Mouse (Mus musculus) spleen, adult 2 months (tissue): Measurements from ENCODE around the gene C1qtnf7.

Experiments used
- CTCF ChIP-seq: fragments of 200-500 bp; IDR thresholded peaks from 2 replicates; pipeline ENCODE4 v1.5.1; 2011; ENCODE audit warnings: mild to moderate bottlenecking, inconsistent platforms; ENCODE audit not compliant: insufficient read depth, insufficient read length, insufficient replicate concordance; ENCODE audit errors: extremely low read depth
- POLR2A ChIP-seq: fragments of 200-500 bp; IDR thresholded peaks from 2 replicates; pipeline ENCODE4 v1.6.1; 2011; ENCODE audit warnings: low read depth, low read length, inconsistent platforms

- TF ChIP-seq POLR2A = no peak
- no peak for TF ChIP-seq CTCF
Measured at GRCm38 (mm10) chr5:43583326-43584120, 68.2 kb downstream of the C1qtnf7 start.
